Mouse (Mus musculus) right cerebral cortex, adult 2 months (tissue): Measurements from ENCODE around the gene Arl9.
"Not testable (repeated sequence)": the region's sequence is repeated elsewhere in the genome, so short reads cannot be mapped to it uniquely, and the experiment has no call there.

Experiments
- DNase-seq, 2 experiments: peaks; one replicate each; pipeline ENCODE4 v3.0.0; 2021 to 2022; ENCODE audit warnings: low spot score in 2 of 2

Arl9 gene

GRCm38 (mm10) chr5:77015544-77016482 lies 12.0 kb downstream of the Arl9 start, which contains the start of gene Thegl:
Thegl (plus strand) TSS chr5:77016023.
- peak; percentile 74 to 80 for DNase-seq

- no peak for DNase-seq
Measured at GRCm38 (mm10) chr5:77028034-77028433, 24.2 kb downstream of the Arl9 start.

- DNase-seq = peak; percentile 15 to 26
Measured at GRCm38 (mm10) chr5:77029735-77030134, 25.9 kb downstream of the Arl9 start.

- not testable (repeated sequence) for DNase-seq
Measured at GRCm38 (mm10) chr5:77035101-77035500, 31.2 kb downstream of the Arl9 start.

- no peak for DNase-seq
Measured at GRCm38 (mm10) chr5:77038451-77038850, 34.6 kb downstream of the Arl9 start.

GRCm38 (mm10) chr5:77039391-77039790 lies 35.5 kb downstream of the Arl9 start:
- no peak for DNase-seq

- DNase-seq = no peak
Measured at GRCm38 (mm10) chr5:77044362-77044761, 40.5 kb downstream of the Arl9 start.

- no peak for DNase-seq
Measured at GRCm38 (mm10) chr5:77052616-77053015, 48.8 kb downstream of the Arl9 start.

- DNase-seq = peak in 1 of 2 experiments; percentile 25
Measured at GRCm38 (mm10) chr5:77056881-77057440, 53.1 kb downstream of the Arl9 start.
